In the genomic region with DNA sequence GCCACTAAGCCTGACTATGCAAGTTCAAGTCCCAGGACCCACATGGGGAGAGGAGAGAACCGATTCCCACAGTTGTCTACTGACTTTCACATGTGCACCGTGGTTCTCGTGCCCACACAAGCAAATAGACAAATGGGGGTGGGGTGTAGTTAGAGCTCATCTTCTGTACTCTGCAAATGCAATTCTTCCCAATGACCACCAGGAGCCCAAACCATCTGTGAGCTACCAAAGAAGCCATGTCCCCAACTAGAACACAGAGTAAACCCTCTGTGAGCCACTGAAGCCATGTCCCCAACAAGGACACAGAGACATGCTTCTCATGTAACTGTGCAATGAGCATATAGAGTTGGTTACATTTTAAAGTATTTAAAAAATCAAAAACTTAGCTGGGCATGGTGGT, we compare ENCODE assay signal across 17 mouse cellular contexts. TPM values are rescaled to one million over a fixed set of nuclear protein-coding genes. Genes with fewer than 3 reads are reported as not detected.
DNase-seq lines count a peak whose midpoint lies in the region; ATAC-seq and TF ChIP-seq lines count a peak whose summit lies in the region.
"Had no signal": no experiment of that assay in that cellular context is flagged by ENCODE, and none has a peak within 500 bp of the region (broad histone marks: within the 10 kb centered on the region; RNA-seq: fewer than 3 reads in every experiment).

No protein-coding gene starts in this region.

- H3K36me3 ChIP-seq in liver, embryonic 14.5 days (replicated peaks; ENCODE audit: control insufficient read depth, insufficient read depth, low read depth), result no peaks in the 10 kb centered on the region
- no peaks in the 10 kb centered on the region for H3K36me3 ChIP-seq in liver, embryonic 12.5 days
- H3K36me3 ChIP-seq: embryonic facial prominence, embryonic 12.5 days; limb, embryonic 13.5 days; neural tube, embryonic 12.5 days had no signal

- TF ChIP-seq POLR2A in cortical plate, adult 2 months (IDR thresholded peaks at IDR 0.05; ENCODE audit: extremely low read depth, insufficient read depth, low read length), result no peak

- DNase-seq in gastrocnemius, adult 2 months, result peak; percentile 2
- DNase-seq in gastrocnemius, postnatal 14 days, result no peak
- DNase-seq in liver, embryonic 14.5 days (ENCODE audit: low read depth in 3 of 3, low spot score in 3 of 3), result no peak
- peak; percentile 39 for DNase-seq in A20 (ENCODE audit: low read depth, low spot score)
- no peak for DNase-seq in cerebellum, adult 8-10 months
- no peak for DNase-seq in layer of hippocampus, adult 18-20 months (ENCODE audit: low spot score in 2 of 2)
- DNase-seq: cerebellum, postnatal 14 days; heart, adult 18-20 months; kidney, adult 9 months; lung, adult 2 months had no signal

- H3K9ac ChIP-seq in liver, embryonic 14.5 days (replicated peaks), result no peak overlapping the region
- H3K9ac ChIP-seq in liver, embryonic 12.5 days, result no peak overlapping the region
- H3K9ac ChIP-seq: embryonic facial prominence, embryonic 12.5 days; hindbrain, embryonic 14.5 days; limb, embryonic 13.5 days; neural tube, embryonic 12.5 days had no signal

- intact Hi-C loops in gastrocnemius, adult 2 months (cut with DNase I), result no loop called here
- intact Hi-C loops in gastrocnemius, postnatal 14 days (cut with DNase I; ENCODE audit: low total_unique reads), result no loop called here

- H3K9me3 ChIP-seq in liver, embryonic 14.5 days (ENCODE audit: control insufficient read depth, low read length), result no peaks in the 10 kb centered on the region
- H3K9me3 ChIP-seq in liver, embryonic 12.5 days (replicated peaks), result no peaks in the 10 kb centered on the region
- H3K9me3 ChIP-seq: embryonic facial prominence, embryonic 12.5 days; limb, embryonic 13.5 days; megakaryocyte, embryonic 14.5 days; neural tube, embryonic 12.5 days had no signal

- H3K27me3 ChIP-seq in liver, embryonic 14.5 days (ENCODE audit: control insufficient read depth, insufficient read depth, low read length), result no peaks in the 10 kb centered on the region
- H3K27me3 ChIP-seq in liver, embryonic 12.5 days (replicated peaks), result no peaks in the 10 kb centered on the region
- H3K27me3 ChIP-seq: embryonic facial prominence, embryonic 12.5 days; limb, embryonic 13.5 days; neural tube, embryonic 12.5 days had no signal

- ATAC-seq in liver, embryonic 14.5 days (ENCODE audit: insufficient read depth), result no peak
- no peak for ATAC-seq in liver, embryonic 12.5 days

- no peak overlapping the region for H3K4me2 ChIP-seq in liver, embryonic 14.5 days (ENCODE audit: low read depth)
- no peak overlapping the region for H3K4me2 ChIP-seq in liver, embryonic 12.5 days
- H3K4me2 ChIP-seq: embryonic facial prominence, embryonic 12.5 days; hindbrain, embryonic 14.5 days; limb, embryonic 13.5 days; neural tube, embryonic 12.5 days had no signal

- WGBS in liver, embryonic 14.5 days (ENCODE audit: insufficient replicate concordance), result 47% methylated on average over 3 of the region's 3 CpGs
- WGBS in liver, embryonic 12.5 days (ENCODE audit: insufficient replicate concordance), result 55% methylated on average over 3 of the region's 3 CpGs

- H3K27ac ChIP-seq in gastrocnemius, adult 2 months, result no peak overlapping the region
- H3K27ac ChIP-seq in liver, embryonic 14.5 days, result no peak overlapping the region
- no peak overlapping the region for H3K27ac ChIP-seq in liver, embryonic 12.5 days
- no peak overlapping the region for H3K27ac ChIP-seq in cortical plate, adult 2 months (ENCODE audit: insufficient read depth, low read length)
- H3K27ac ChIP-seq: embryonic facial prominence, embryonic 12.5 days; hindbrain, embryonic 14.5 days; limb, embryonic 13.5 days; neural tube, embryonic 12.5 days had no signal

- no peak overlapping the region for H3K4me3 ChIP-seq in gastrocnemius, adult 2 months
- no peak overlapping the region for H3K4me3 ChIP-seq in liver, embryonic 14.5 days (ENCODE audit: insufficient read depth in 1 of 2, low read depth in 2 of 2, low read length in 2 of 2)
- H3K4me3 ChIP-seq in liver, embryonic 12.5 days, result no peak overlapping the region
- H3K4me3 ChIP-seq in cortical plate, adult 2 months (ENCODE audit: insufficient read depth, low read length), result no peak overlapping the region
- H3K4me3 ChIP-seq: embryonic facial prominence, embryonic 12.5 days; limb, embryonic 13.5 days; megakaryocyte, embryonic 14.5 days; neural tube, embryonic 12.5 days had no signal

- no peaks in the 10 kb centered on the region for H3K4me1 ChIP-seq in liver, embryonic 14.5 days (replicated peaks; ENCODE audit: control insufficient read depth in 2 of 2, insufficient read depth in 2 of 2, low read length in 1 of 2)
- no peaks in the 10 kb centered on the region for H3K4me1 ChIP-seq in liver, embryonic 12.5 days
- peaks cover 5% of the 10 kb centered on the region for H3K4me1 ChIP-seq in cortical plate, adult 2 months (ENCODE audit: control insufficient read depth, insufficient read depth, low read length)
- H3K4me1 ChIP-seq: embryonic facial prominence, embryonic 12.5 days; limb, embryonic 13.5 days; megakaryocyte, embryonic 14.5 days had no signal

- no peak for TF ChIP-seq EP300 in liver, embryonic 14.5 days (IDR thresholded peaks at IDR 0.05; ENCODE audit: low read depth)

- no peak; the same call in 1 of the 2 replicates for TF ChIP-seq CTCF in gastrocnemius, adult 2 months (IDR thresholded peaks at IDR 0.05)
- peak; percentile 35 for TF ChIP-seq CTCF in liver, embryonic 14.5 days (IDR thresholded peaks at IDR 0.05; ENCODE audit: low read depth)
- TF ChIP-seq CTCF in cortical plate, adult 2 months (IDR thresholded peaks at IDR 0.05; ENCODE audit: extremely low read depth, insufficient read depth, low read length), result 0 out of 2 replicates have a peak, but pooled peaks have one; percentile 8

RNA-seq across cellular contexts. Expression of a gene that starts 43.1 kb away (rescaled TPM):
- total RNA-seq in gastrocnemius, adult 2 months (2021), result 1 to 10 TPM; 4.9 to 5.1 TPM
- 1 to 10 TPM; 4.4 to 6.4 TPM for total RNA-seq in gastrocnemius, postnatal 14 days (2021)
- polyA plus RNA-seq in liver, embryonic 14.5 days (2012; rRNA removed), result 7.0 and 7.7 TPM in 2 replicates
- 8.6 and 9.9 TPM in 2 replicates for polyA plus RNA-seq in liver, embryonic 14.5 days (2014; fragmentation: Nextera tagmentation; extraction: Ambion mirVana)
- polyA plus RNA-seq in liver, embryonic 12.5 days (2016; fragmentation: Nextera tagmentation; extraction: Ambion mirVana), result 15.3 and 15.5 TPM in 2 replicates
- 14.0 and 14.2 TPM in 2 replicates for polyA plus RNA-seq in cortical plate, adult 2 months (2012; rRNA removed)
- total RNA-seq in layer of hippocampus, adult 18-20 months (2021), result 10 to 100 TPM; 13.6 to 14.1 TPM

Comparison
In these comparisons a context has a peak if more than half of its experiments do, and no peak if none do; other contexts are left out.
1. DNase-seq: peak in gastrocnemius, adult 2 months (single experiment) and A20 (single experiment); none in gastrocnemius, postnatal 14 days (single experiment), liver, embryonic 14.5 days (0 of 3), cerebellum, adult 8-10 months (single experiment) and layer of hippocampus, adult 18-20 months (0 of 2).